Mouse (Mus musculus) midbrain, postnatal 0 days (tissue): ENCODE measurements around the gene 4931409K22Rik. TPM values are rescaled to one million over a fixed set of nuclear protein-coding genes. Genes with fewer than 3 reads are reported as not detected.

ENCODE experiments used
- ATAC-seq: fragments of 200-750 bp; cut with Nextera tagmentation; 2 replicates; pipeline ENCODE4 v1.8.0; 2017; ENCODE audit warnings: moderate number of reproducible peaks, mild to moderate bottlenecking, moderate TSS enrichment, moderate library complexity; ENCODE audit not compliant: low FRiP score
- DNase-seq: peaks from one replicate; pipeline ENCODE4 v3.0.0-alpha.2; 2015; ENCODE audit warnings: low spot score
- H3K27ac ChIP-seq: fragments of 300-500 bp; sonication (generic); 2 replicates; pipeline ENCODE4 v1.5.1; 2014; ENCODE audit warnings: low read depth, mild to moderate bottlenecking, low read length, mixed read lengths
- H3K27me3 ChIP-seq: fragments of 300-500 bp; sonication (generic); 2 replicates; pipeline ENCODE4 v1.6.1; 2014; ENCODE audit warnings: low read length, control low read depth, mixed read lengths; ENCODE audit not compliant: insufficient read depth
- H3K36me3 ChIP-seq: fragments of 300-500 bp; sonication (generic); 2 replicates; pipeline ENCODE4 v1.6.1; 2014; ENCODE audit warnings: low read length, control low read depth, mixed read lengths; ENCODE audit not compliant: insufficient read depth
- H3K4me1 ChIP-seq: fragments of 300-500 bp; sonication (generic); 2 replicates; pipeline ENCODE4 v1.6.1; 2014; ENCODE audit warnings: mild to moderate bottlenecking, control low read depth, antibody characterized with exemption, low read length, mixed read lengths; ENCODE audit not compliant: insufficient read depth
- H3K4me2 ChIP-seq: fragments of 300-500 bp; sonication (generic); 2 replicates; pipeline ENCODE4 v1.6.1; 2014; ENCODE audit warnings: low read depth, mild to moderate bottlenecking, low read length, mixed read lengths; ENCODE audit not compliant: poor library complexity, severe bottlenecking
- H3K4me3 ChIP-seq: fragments of 300-500 bp; sonication (generic); 2 replicates; pipeline ENCODE4 v1.5.1; 2014; ENCODE audit warnings: low read depth, mild to moderate bottlenecking, low read length, moderate library complexity
- H3K9ac ChIP-seq: fragments of 300-500 bp; sonication (generic); replicated peaks from 2 replicates; pipeline ENCODE4 v1.6.1; 2014; ENCODE audit warnings: mild to moderate bottlenecking, low read length, moderate library complexity, mixed read lengths; ENCODE audit not compliant: poor library complexity, severe bottlenecking
- H3K9me3 ChIP-seq: fragments of 300-500 bp; sonication (generic); 2 replicates; pipeline ENCODE4 v1.6.1; 2016; ENCODE audit warnings: low read length, control low read depth
- CTCF ChIP-seq: IDR thresholded peaks from 2 replicates; pipeline ENCODE4 v1.5.1; 2016; ENCODE audit warnings: antibody characterized with exemption, mild to moderate bottlenecking
- WGBS: fragments of 180-500 bp; shearing (Covaris S2); extraction: QIAGEN DNeasy Blood & Tissue Kit; methylation state at CpG from one replicate; pipeline ENCODE4 v1.1.7; 2014; 5-methylcytosine and 5-hydroxymethylcytosine counted together
- polyA plus RNA-seq: library from polyadenylated mRNA; unstranded; fragments of >200 nt; fragmentation: Nextera tagmentation; extraction: Ambion mirVana; gene quantifications from 2 replicates; pipeline ENCODE4 v1.2.1, GENCODE M21; 2015
- total RNA-seq: library from RNA; depleted of rRNA; stranded (reverse); fragments of >200 nt; gene quantifications from 2 replicates; pipeline ENCODE4 v1.2.3, GENCODE M21; 2014

4931409K22Rik gene
- total and polyA plus RNA-seq, 2 experiments from 2014 or later: not detected

DNA sequence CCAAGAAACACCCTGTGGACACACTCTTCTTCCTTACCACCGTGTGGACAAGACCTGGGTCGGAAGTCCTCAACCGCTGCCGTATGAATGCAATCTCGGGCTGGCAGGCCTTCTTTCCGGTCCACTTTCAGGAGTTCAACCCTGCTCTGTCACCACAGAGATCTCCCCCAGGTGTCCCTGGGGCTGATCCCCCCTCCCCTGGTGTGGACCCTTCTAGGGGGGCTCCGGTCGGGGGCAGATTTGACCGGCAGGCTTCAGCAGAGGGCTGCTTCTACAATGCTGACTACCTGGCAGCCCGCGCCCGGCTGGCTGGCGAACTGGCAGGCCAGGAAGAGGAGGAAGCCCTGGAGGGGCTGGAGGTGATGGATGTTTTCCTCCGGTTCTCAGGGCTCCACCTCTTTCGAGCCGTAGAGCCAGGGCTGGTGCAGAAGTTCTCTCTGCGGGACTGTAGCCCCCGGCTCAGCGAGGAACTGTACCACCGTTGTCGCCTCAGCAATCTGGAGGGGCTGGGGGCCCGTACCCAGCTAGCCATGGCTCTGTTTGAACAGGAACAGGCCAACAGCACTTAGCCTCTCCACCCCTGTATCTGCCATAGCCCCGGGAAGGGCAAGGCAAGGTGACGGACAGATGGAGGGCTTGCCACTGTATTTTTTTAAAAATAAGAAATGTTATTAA is 35.3 kb upstream of the 4931409K22Rik start:
- Histone ChIP-seq H3K9me3 (no peaks in the 10 kb centered on the region), H3K36me3 (peaks cover 49% of the 10 kb centered on the region), H3K9ac (no peak overlapping the region), H3K4me2 (no peak overlapping the region), H3K4me1 (peaks cover 27% of the 10 kb centered on the region), H3K27me3 (no peaks in the 10 kb centered on the region), H3K27ac (no peak overlapping the region), H3K4me3 (no peak overlapping the region)
- no peak for ATAC-seq
- no peak for TF ChIP-seq CTCF
- 66% methylated on average over 24 of the region's 24 CpGs for WGBS
- no peak for DNase-seq

- H3K4me3 ChIP-seq: no peak overlapping the region
- H3K4me2 ChIP-seq: no peak overlapping the region
- no peak for TF ChIP-seq CTCF
- H3K9ac ChIP-seq: no peak overlapping the region
- no peak for DNase-seq
- peaks cover 21% of the 10 kb centered on the region for H3K4me1 ChIP-seq
- 36% methylated on average over 23 of the region's 23 CpGs for WGBS
- H3K36me3 ChIP-seq: peaks cover 49% of the 10 kb centered on the region
- no peaks in the 10 kb centered on the region for H3K9me3 ChIP-seq
- no peak overlapping the region for H3K27ac ChIP-seq
- ATAC-seq: no peak
- no peaks in the 10 kb centered on the region for H3K27me3 ChIP-seq
Observed at GRCm38 (mm10) chr5:24591268-24591721, 34.7 kb upstream of the 4931409K22Rik start.

- no peak overlapping the region for H3K4me3 ChIP-seq
- no peak overlapping the region for H3K27ac ChIP-seq
- H3K9ac ChIP-seq: no peak overlapping the region
- H3K9me3 ChIP-seq: no peaks in the 10 kb centered on the region
- DNase-seq (no peak), ATAC-seq (no peak)
- peaks cover 39% of the 10 kb centered on the region for H3K36me3 ChIP-seq
- no peak overlapping the region for H3K4me2 ChIP-seq
- no peak for TF ChIP-seq CTCF
- no peaks in the 10 kb centered on the region for H3K27me3 ChIP-seq
- WGBS: 87% methylated on average over 20 of the region's 20 CpGs
- H3K4me1 ChIP-seq: peaks cover 11% of the 10 kb centered on the region
Observed at GRCm38 (mm10) chr5:24589511-24590500, 33.2 kb upstream of the 4931409K22Rik start.

DNA sequence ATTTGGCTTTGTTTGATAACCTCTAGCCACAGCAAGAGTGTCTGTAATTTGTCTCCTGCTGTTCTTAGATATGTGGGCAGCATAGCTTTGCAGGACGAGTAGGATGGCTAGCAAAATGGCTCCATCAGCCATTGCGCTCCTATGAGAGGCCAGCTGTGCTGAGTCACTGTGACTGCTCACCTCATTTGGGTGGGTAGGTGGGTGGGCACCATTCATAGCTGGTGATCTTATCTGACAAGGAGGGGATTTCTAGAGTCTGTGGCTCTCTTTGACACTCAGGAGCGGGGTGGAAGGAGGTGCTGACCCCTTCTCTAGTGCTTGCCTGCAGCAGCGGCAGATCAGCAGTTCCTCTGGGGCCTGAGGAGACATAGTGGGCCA is 30.6 kb upstream of the 4931409K22Rik start:
- DNase-seq: peak; percentile 42
- Histone ChIP-seq H3K9me3 (no peaks in the 10 kb centered on the region), H3K4me3 (peak overlapping the region; percentile 78), H3K36me3 (peaks cover 17% of the 10 kb centered on the region), H3K9ac (peak overlapping the region; percentile 92), H3K4me2 (peak overlapping the region; percentile 84), H3K27me3 (no peaks in the 10 kb centered on the region), H3K27ac (peak overlapping the region; percentile 81), H3K4me1 (peaks cover 11% of the 10 kb centered on the region)
- WGBS: 29% methylated on average over 4 of the region's 4 CpGs
- ATAC-seq: peak; percentile 39; the same call in 1 of the 2 replicates
- TF ChIP-seq CTCF: no peak

DNA sequence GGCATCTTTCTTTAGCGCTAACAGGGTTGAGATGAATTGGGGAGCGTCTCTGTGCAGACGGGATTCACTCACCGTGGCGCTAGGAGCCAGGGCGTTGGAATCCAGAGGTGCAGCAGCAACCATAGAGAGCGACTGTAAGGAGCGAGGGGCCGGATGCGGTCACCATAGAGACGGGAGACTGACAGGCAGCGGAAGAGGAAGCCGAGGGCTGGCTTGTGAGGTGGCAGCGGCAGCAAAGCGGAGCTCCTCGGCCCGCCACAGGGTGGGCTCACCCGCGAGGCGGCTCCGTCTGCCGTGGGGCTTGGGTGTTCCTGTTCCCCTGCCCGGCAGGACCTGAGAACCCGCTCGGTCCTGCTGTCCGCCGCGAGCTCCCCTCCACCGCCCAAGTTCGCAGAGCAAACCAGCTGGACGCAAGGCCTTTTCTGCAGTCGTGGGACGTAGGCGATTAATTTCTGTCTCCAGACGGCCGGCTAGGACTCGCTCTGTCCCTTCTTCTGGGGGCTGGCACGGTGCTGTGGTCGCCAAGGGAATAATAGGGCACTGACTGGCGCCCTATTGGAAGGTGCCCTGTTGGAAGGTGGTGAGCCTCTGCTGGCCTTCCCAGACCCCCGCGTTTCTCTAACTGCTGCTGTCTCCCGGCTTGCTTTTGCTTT is 30.1 kb upstream of the 4931409K22Rik start, which contains the start of gene Chpf2:
TSS of gene Chpf2 (plus strand) at position 195 of the 653 bp plus-strand sequence.
- WGBS: under 1% methylated on average over 42 of the region's 43 CpGs
- Histone ChIP-seq H3K27ac (peak within 1 kb of the TSS; percentile 81), H3K4me1 (peaks cover 11% of the 10 kb centered on the region), H3K9me3 (no peaks in the 10 kb centered on the region), H3K36me3 (peaks cover 12% of the 10 kb centered on the region), H3K4me3 (peak within 1 kb of the TSS; percentile 78), H3K4me2 (peak within 1 kb of the TSS; percentile 84), H3K9ac (peak within 1 kb of the TSS; percentile 92), H3K27me3 (no peaks in the 10 kb centered on the region)
- peak; percentile 88 for ATAC-seq
- DNase-seq: peak; percentile 93
- TF ChIP-seq CTCF: peak; percentile 25
